Mouse (Mus musculus): ENCODE measurements around the gene Naga. TPM values are rescaled to one million over a fixed set of nuclear protein-coding genes. Genes with fewer than 3 reads are reported as not detected.

The Naga gene
- polyA plus RNA-seq, 1 experiment from 2014 or later = 24.9 TPM

- WGBS = 35% methylated on average over 14 of the region's 14 CpGs
- peak overlapping the region; percentile 86 for H3K9ac ChIP-seq (replicated peaks)
- no peak for ATAC-seq (ENCODE audit: low FRiP score, low read depth)
- no peaks in the 10 kb centered on the region for H3K9me3 ChIP-seq
- peak overlapping the region; percentile 83; the same call in 1 of the 2 replicates for H3K27ac ChIP-seq (replicated peaks)
- H3K36me3 ChIP-seq = peaks cover 30% of the 10 kb centered on the region
- peak overlapping the region; percentile 72 for H3K4me2 ChIP-seq (replicated peaks)
- H3K4me3 ChIP-seq = peak overlapping the region; percentile 84
- H3K4me1 ChIP-seq = peaks cover 21% of the 10 kb centered on the region
- H3K27me3 ChIP-seq = no peaks in the 10 kb centered on the region
Measured at GRCm38 (mm10) chr15:82353078-82353744, 14.5 kb upstream of the Naga start.

GRCm38 (mm10) chr15:82351480-82351879, 12.8 kb upstream of the Naga start:
- Histone ChIP-seq H3K36me3 (peaks cover 38% of the 10 kb centered on the region), H3K27ac (replicated peaks) (no peak overlapping the region), H3K27me3 (no peaks in the 10 kb centered on the region), H3K4me2 (replicated peaks) (no peak overlapping the region), H3K4me3 (no peak overlapping the region), H3K9me3 (no peaks in the 10 kb centered on the region), H3K9ac (replicated peaks) (0 out of 2 replicates have a peak overlapping the region, but pooled peaks have one; percentile 31), H3K4me1 (peaks cover 34% of the 10 kb centered on the region)
- WGBS = 86% methylated on average over 3 of the region's 3 CpGs
- no peak for ATAC-seq (ENCODE audit: low FRiP score, low read depth)

GRCm38 (mm10) chr15:82350349-82350748, 11.6 kb upstream of the Naga start:
- Histone ChIP-seq H3K4me2 (replicated peaks) (no peak overlapping the region), H3K9ac (replicated peaks) (no peak overlapping the region), H3K27ac (replicated peaks) (no peak overlapping the region), H3K9me3 (no peaks in the 10 kb centered on the region), H3K36me3 (peaks cover 38% of the 10 kb centered on the region), H3K4me3 (no peak overlapping the region), H3K4me1 (peaks cover 34% of the 10 kb centered on the region), H3K27me3 (no peaks in the 10 kb centered on the region)
- ATAC-seq (ENCODE audit: low FRiP score, low read depth) = no peak
- 93% methylated on average over 4 of the region's 4 CpGs for WGBS

- no peak overlapping the region for H3K27ac ChIP-seq (replicated peaks)
- H3K9me3 ChIP-seq = no peaks in the 10 kb centered on the region
- H3K4me3 ChIP-seq = no peak overlapping the region
- no peaks in the 10 kb centered on the region for H3K27me3 ChIP-seq
- H3K9ac ChIP-seq (replicated peaks) = no peak overlapping the region
- WGBS = 94% methylated on average over 2 of the region's 2 CpGs
- peaks cover 29% of the 10 kb centered on the region for H3K4me1 ChIP-seq
- H3K4me2 ChIP-seq (replicated peaks) = no peak overlapping the region
- ATAC-seq (ENCODE audit: low FRiP score, low read depth) = no peak
- H3K36me3 ChIP-seq = peaks cover 38% of the 10 kb centered on the region
Measured at GRCm38 (mm10) chr15:82348999-82349341, 10.2 kb upstream of the Naga start.

- no peak overlapping the region for H3K9ac ChIP-seq (replicated peaks)
- H3K9me3 ChIP-seq = no peaks in the 10 kb centered on the region
- H3K4me1 ChIP-seq = peaks cover 27% of the 10 kb centered on the region
- H3K27me3 ChIP-seq = no peaks in the 10 kb centered on the region
- H3K4me3 ChIP-seq = no peak overlapping the region
- H3K36me3 ChIP-seq = peaks cover 38% of the 10 kb centered on the region
- H3K27ac ChIP-seq (replicated peaks) = no peak overlapping the region
- no peak overlapping the region for H3K4me2 ChIP-seq (replicated peaks)
- ATAC-seq (ENCODE audit: low FRiP score, low read depth) = no peak
- WGBS = 87% methylated on average over 8 of the region's 8 CpGs
Measured at GRCm38 (mm10) chr15:82348258-82348998, 9.7 kb upstream of the Naga start.

GRCm38 (mm10) chr15:82347852-82348251, 9.1 kb upstream of the Naga start:
- Histone ChIP-seq H3K36me3 (peaks cover 38% of the 10 kb centered on the region), H3K4me2 (replicated peaks) (peak overlapping the region; percentile 89; the same call in 1 of the 2 replicates), H3K27ac (replicated peaks) (no peak overlapping the region), H3K4me1 (peaks cover 22% of the 10 kb centered on the region), H3K4me3 (no peak overlapping the region), H3K9ac (replicated peaks) (no peak overlapping the region), H3K27me3 (no peaks in the 10 kb centered on the region), H3K9me3 (no peaks in the 10 kb centered on the region)
- ATAC-seq (ENCODE audit: low FRiP score, low read depth) = no peak
- 90% methylated on average over 12 of the region's 12 CpGs for WGBS

GRCm38 (mm10) chr15:82347303-82347676, 8.6 kb upstream of the Naga start:
- peak overlapping the region; percentile 69 for H3K4me3 ChIP-seq

GRCm38 (mm10) chr15:82346580-82347302, 8.0 kb upstream of the Naga start:
- Histone ChIP-seq H3K4me3 (peak overlapping the region; percentile 69), H3K27me3 (peaks cover 7% of the 10 kb centered on the region; the same call in 1 of the 2 replicates), H3K36me3 (peaks cover 38% of the 10 kb centered on the region), H3K4me2 (replicated peaks) (peak overlapping the region; percentile 89), H3K9me3 (no peaks in the 10 kb centered on the region), H3K9ac (replicated peaks) (peak overlapping the region; percentile 68), H3K27ac (replicated peaks) (peak overlapping the region; percentile 83), H3K4me1 (peaks cover 13% of the 10 kb centered on the region)
- 67% methylated on average over 14 of the region's 14 CpGs for WGBS
- no peak for ATAC-seq (ENCODE audit: low FRiP score, low read depth)

More at GRCm38 (mm10) chr15:82347303-82347676, 8.6 kb upstream of the Naga start:
- WGBS = 86% methylated on average over 4 of the region's 4 CpGs
- 0 out of 2 replicates have a peak, but pooled peaks cover 1% of the 10 kb centered on the region for H3K27me3 ChIP-seq
- peak overlapping the region; percentile 68; the same call in 1 of the 2 replicates for H3K9ac ChIP-seq (replicated peaks)
- H3K27ac ChIP-seq (replicated peaks) = no peak overlapping the region
- peaks cover 38% of the 10 kb centered on the region for H3K36me3 ChIP-seq
- H3K9me3 ChIP-seq = no peaks in the 10 kb centered on the region
- peaks cover 17% of the 10 kb centered on the region for H3K4me1 ChIP-seq
- ATAC-seq (ENCODE audit: low FRiP score, low read depth) = no peak
- H3K4me2 ChIP-seq (replicated peaks) = peak overlapping the region; percentile 89

GRCm38 (mm10) chr15:82345820-82346470, 7.2 kb upstream of the Naga start:
- Histone ChIP-seq H3K4me3 (peak overlapping the region; percentile 69), H3K4me1 (peaks cover 17% of the 10 kb centered on the region), H3K4me2 (replicated peaks) (peak overlapping the region; percentile 89), H3K9me3 (no peaks in the 10 kb centered on the region), H3K9ac (replicated peaks) (peak overlapping the region; percentile 68), H3K27me3 (peaks cover 14% of the 10 kb centered on the region), H3K36me3 (peaks cover 36% of the 10 kb centered on the region), H3K27ac (replicated peaks) (peak overlapping the region; percentile 83)
- WGBS = 0% methylated on average over 51 of the region's 51 CpGs
- ATAC-seq (ENCODE audit: low FRiP score, low read depth) = peak; percentile 98

- 0 out of 2 replicates have a peak overlapping the region, but pooled peaks have one; percentile 30 for H3K27ac ChIP-seq (replicated peaks)
- peaks cover 19% of the 10 kb centered on the region for H3K4me1 ChIP-seq
- no peak for ATAC-seq (ENCODE audit: low FRiP score, low read depth)
- H3K9ac ChIP-seq (replicated peaks) = no peak overlapping the region
- no peak overlapping the region for H3K4me3 ChIP-seq
- no peaks in the 10 kb centered on the region for H3K9me3 ChIP-seq
- 89% methylated on average over 6 of the region's 6 CpGs for WGBS
- peaks cover 26% of the 10 kb centered on the region for H3K36me3 ChIP-seq
- H3K27me3 ChIP-seq = peaks cover 24% of the 10 kb centered on the region
- no peak overlapping the region for H3K4me2 ChIP-seq (replicated peaks)
Measured at GRCm38 (mm10) chr15:82344971-82345370, 6.2 kb upstream of the Naga start.

- H3K4me2 ChIP-seq (replicated peaks) = no peak overlapping the region
- 0 out of 2 replicates have a peak overlapping the region, but pooled peaks have one; percentile 20 for H3K27ac ChIP-seq (replicated peaks)
- peaks cover 19% of the 10 kb centered on the region for H3K4me1 ChIP-seq
- H3K27me3 ChIP-seq = peaks cover 30% of the 10 kb centered on the region
- H3K36me3 ChIP-seq = peaks cover 13% of the 10 kb centered on the region
- 94% methylated on average over 27 of the region's 27 CpGs for WGBS
- no peak for ATAC-seq (ENCODE audit: low FRiP score, low read depth)
- no peak overlapping the region for H3K4me3 ChIP-seq
- H3K9me3 ChIP-seq = no peaks in the 10 kb centered on the region
- no peak overlapping the region for H3K9ac ChIP-seq (replicated peaks)
Measured at GRCm38 (mm10) chr15:82343368-82344287, 4.9 kb upstream of the Naga start.

Data from midbrain, embryonic 12.5 days (tissue).